Mouse (Mus musculus) limb, embryonic 12.5 days (tissue): ENCODE results near the gene L3mbtl3. TPM values are rescaled to one million over a fixed set of nuclear protein-coding genes. Genes with fewer than 3 reads are reported as not detected.

Source experiments
- ATAC-seq: fragments of 200-750 bp; cut with Nextera tagmentation; 2 replicates; pipeline ENCODE4 v1.8.0; 2017; ENCODE audit warnings: low read depth, moderate TSS enrichment; ENCODE audit not compliant: insufficient number of reproducible peaks, insufficient read depth, low FRiP score, low TSS enrichment
- H3K27ac ChIP-seq: fragments of 300-500 bp; sonication (generic); 2 replicates; pipeline ENCODE4 v1.5.1; 2016; ENCODE audit warnings: mild to moderate bottlenecking, moderate library complexity
- H3K27me3 ChIP-seq: fragments of 300-500 bp; sonication (generic); 2 replicates; pipeline ENCODE4 v1.6.1; 2016; ENCODE audit warnings: mild to moderate bottlenecking, moderate library complexity
- H3K36me3 ChIP-seq: fragments of 300-500 bp; sonication (generic); 2 replicates; pipeline ENCODE4 v1.6.1; 2016; ENCODE audit warnings: mild to moderate bottlenecking, moderate library complexity
- H3K4me1 ChIP-seq: fragments of 300-500 bp; sonication (generic); replicated peaks from 2 replicates; pipeline ENCODE4 v1.6.1; 2016
- H3K4me2 ChIP-seq: fragments of 300-500 bp; sonication (generic); 2 replicates; pipeline ENCODE4 v1.6.1; 2016; ENCODE audit warnings: mild to moderate bottlenecking, moderate library complexity
- H3K4me3 ChIP-seq: fragments of 300-500 bp; sonication (generic); replicated peaks from 2 replicates; pipeline ENCODE4 v1.5.1; 2016; ENCODE audit warnings: mild to moderate bottlenecking
- H3K9ac ChIP-seq: fragments of 300-500 bp; sonication (generic); replicated peaks from 2 replicates; pipeline ENCODE4 v1.6.1; 2016; ENCODE audit warnings: mild to moderate bottlenecking, moderate library complexity
- H3K9me3 ChIP-seq: fragments of 300-500 bp; sonication (generic); 2 replicates; pipeline ENCODE4 v1.6.1; 2016; ENCODE audit warnings: mild to moderate bottlenecking, moderate library complexity
- WGBS: fragments of 180-500 bp; shearing (Covaris S2); methylation state at CpG from one replicate; pipeline ENCODE4 v1.1.7; 2016; 5-methylcytosine and 5-hydroxymethylcytosine counted together
- polyA plus RNA-seq: library from polyadenylated mRNA; unstranded; fragments of >200 nt; fragmentation: Nextera tagmentation; extraction: Ambion mirVana; gene quantifications from 2 replicates; pipeline ENCODE4 v1.2.1, GENCODE M21; 2016

The L3mbtl3 gene
- polyA plus RNA-seq, 1 experiment from 2014 or later, result 38.3 TPM

DNA sequence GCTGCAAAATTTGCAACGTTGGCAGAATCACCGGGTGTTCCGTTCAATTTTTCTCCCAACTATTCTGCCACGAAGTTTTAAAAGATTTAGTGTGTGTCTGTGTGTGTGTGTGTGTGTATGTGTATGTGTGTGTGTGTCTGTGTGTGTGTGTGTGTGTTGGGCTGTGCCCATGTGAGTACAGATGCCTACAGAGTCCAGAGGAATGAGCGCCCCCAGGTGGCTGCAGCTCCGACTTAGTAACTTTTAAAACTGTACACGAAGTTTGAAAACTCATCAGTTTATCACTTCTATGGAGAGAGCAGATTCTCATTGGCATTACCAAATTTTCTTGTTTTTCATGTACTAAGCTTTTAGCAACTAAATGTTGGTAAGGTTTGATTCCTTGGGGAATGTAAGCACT, 78.1 kb downstream of the L3mbtl3 start:
- H3K36me3 ChIP-seq, result peaks cover 81% of the 10 kb centered on the region
- WGBS, result 89% methylated on average over 7 of the region's 7 CpGs
- no peak overlapping the region for H3K4me2 ChIP-seq
- no peak for ATAC-seq
- no peaks in the 10 kb centered on the region for H3K9me3 ChIP-seq
- H3K27ac ChIP-seq, result no peak overlapping the region
- no peaks in the 10 kb centered on the region for H3K4me1 ChIP-seq
- no peak overlapping the region for H3K9ac ChIP-seq
- H3K4me3 ChIP-seq, result no peak overlapping the region
- H3K27me3 ChIP-seq, result no peaks in the 10 kb centered on the region

DNA sequence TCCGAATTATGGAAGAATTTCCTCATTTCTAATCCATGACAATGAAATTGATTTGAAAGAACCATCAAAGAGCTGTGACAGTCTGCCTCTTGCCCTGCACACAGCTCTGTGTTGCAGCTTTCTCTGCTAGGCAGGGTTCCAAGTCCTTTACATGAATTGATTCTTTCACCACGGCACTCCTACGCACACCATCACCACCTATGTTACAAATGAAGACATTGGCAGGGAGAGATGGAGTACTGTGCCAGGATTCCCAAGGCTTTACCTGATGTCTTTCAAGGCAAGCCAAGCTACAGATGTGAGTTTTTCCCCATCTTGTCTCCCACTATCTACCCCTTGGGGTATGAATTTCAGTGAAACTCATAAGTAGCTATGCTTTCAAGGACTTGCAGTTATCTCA, 78.6 kb downstream of the L3mbtl3 start:
- ATAC-seq, result no peak
- Histone ChIP-seq H3K4me1 (no peaks in the 10 kb centered on the region), H3K27ac (no peak overlapping the region), H3K27me3 (no peaks in the 10 kb centered on the region), H3K9ac (no peak overlapping the region), H3K9me3 (no peaks in the 10 kb centered on the region), H3K4me2 (no peak overlapping the region), H3K36me3 (peaks cover 82% of the 10 kb centered on the region), H3K4me3 (no peak overlapping the region)
- WGBS, result 90% methylated on average over 3 of the region's 3 CpGs

DNA sequence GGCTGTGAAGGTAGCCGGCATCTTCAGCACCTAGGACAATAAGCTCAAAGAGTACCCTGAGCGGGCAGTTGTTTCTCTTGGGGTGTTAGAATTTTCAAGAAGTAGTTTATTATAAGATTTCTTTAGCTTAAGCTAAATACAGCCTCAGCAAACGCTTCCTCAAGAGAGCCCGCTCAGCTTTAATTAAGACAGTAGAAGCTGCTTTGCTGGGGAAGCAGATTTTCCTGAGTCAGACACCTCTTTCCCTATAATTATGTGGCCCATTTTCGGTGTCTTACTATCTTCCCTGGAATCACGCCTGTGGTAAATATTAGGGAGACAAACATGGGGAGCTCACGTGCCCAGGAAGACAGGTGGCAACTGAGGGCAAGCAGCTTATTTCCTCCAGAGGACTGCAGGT, 88.6 kb downstream of the L3mbtl3 start:
- Histone ChIP-seq H3K36me3 (peaks cover 55% of the 10 kb centered on the region), H3K4me2 (no peak overlapping the region), H3K4me1 (no peaks in the 10 kb centered on the region), H3K4me3 (no peak overlapping the region), H3K9ac (no peak overlapping the region), H3K9me3 (no peaks in the 10 kb centered on the region), H3K27me3 (no peaks in the 10 kb centered on the region), H3K27ac (no peak overlapping the region)
- WGBS, result 91% methylated on average over 7 of the region's 7 CpGs
- no peak for ATAC-seq

DNA sequence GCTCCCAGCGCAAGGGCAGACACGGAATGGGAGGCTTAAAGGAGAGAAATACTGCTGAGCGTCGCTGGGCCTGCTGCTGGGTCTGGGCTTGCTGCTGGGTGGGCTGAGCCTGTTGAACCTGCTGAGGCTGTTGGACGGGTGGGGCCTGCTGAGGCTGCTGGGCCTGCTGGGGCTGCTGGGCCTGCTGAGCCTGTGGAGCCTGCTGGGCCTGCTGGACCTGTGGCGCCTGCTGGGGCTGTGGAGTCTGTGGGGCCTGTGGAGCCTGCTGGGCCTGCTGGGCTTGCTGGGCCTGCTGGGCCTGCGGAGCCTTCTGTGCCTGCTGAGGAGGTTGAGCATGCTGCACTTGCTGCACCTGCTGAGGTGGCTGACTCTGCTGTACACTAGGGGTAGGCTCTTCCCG, 95.8 kb downstream of the L3mbtl3 start:
- H3K9me3 ChIP-seq, result no peaks in the 10 kb centered on the region
- peaks cover 67% of the 10 kb centered on the region for H3K36me3 ChIP-seq
- ATAC-seq, result no peak; the same call in 1 of the 2 replicates
- no peak overlapping the region for H3K9ac ChIP-seq
- no peak overlapping the region for H3K4me2 ChIP-seq
- 66% methylated on average over 8 of the region's 8 CpGs for WGBS
- H3K4me1 ChIP-seq, result no peaks in the 10 kb centered on the region
- no peak overlapping the region for H3K27ac ChIP-seq
- H3K27me3 ChIP-seq, result no peaks in the 10 kb centered on the region
- no peak overlapping the region for H3K4me3 ChIP-seq

DNA sequence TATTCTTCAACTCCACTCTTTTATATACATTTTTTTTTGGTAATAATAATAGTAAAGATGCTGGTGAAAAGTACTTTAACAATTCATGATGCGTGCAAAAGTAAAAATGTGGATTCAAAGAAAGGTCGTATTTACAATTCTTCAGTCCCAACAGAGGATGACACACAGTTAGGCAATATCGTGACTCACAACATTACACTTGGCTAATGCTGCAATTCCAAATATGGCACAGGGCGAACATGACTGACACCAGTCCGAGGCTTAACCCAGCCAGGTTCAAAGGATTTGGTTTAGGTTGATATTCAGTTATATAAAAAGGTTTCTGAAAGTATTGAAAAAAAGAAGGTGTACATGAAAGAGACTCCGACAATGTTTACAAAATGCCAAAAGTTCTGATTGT, 100.4 kb downstream of the L3mbtl3 start:
- Histone ChIP-seq H3K4me1 (no peaks in the 10 kb centered on the region), H3K9ac (no peak overlapping the region), H3K4me2 (no peak overlapping the region), H3K4me3 (no peak overlapping the region), H3K9me3 (no peaks in the 10 kb centered on the region), H3K27ac (no peak overlapping the region), H3K27me3 (no peaks in the 10 kb centered on the region), H3K36me3 (peaks cover 69% of the 10 kb centered on the region)
- WGBS, result 93% methylated on average over 6 of the region's 6 CpGs
- no peak for ATAC-seq

DNA sequence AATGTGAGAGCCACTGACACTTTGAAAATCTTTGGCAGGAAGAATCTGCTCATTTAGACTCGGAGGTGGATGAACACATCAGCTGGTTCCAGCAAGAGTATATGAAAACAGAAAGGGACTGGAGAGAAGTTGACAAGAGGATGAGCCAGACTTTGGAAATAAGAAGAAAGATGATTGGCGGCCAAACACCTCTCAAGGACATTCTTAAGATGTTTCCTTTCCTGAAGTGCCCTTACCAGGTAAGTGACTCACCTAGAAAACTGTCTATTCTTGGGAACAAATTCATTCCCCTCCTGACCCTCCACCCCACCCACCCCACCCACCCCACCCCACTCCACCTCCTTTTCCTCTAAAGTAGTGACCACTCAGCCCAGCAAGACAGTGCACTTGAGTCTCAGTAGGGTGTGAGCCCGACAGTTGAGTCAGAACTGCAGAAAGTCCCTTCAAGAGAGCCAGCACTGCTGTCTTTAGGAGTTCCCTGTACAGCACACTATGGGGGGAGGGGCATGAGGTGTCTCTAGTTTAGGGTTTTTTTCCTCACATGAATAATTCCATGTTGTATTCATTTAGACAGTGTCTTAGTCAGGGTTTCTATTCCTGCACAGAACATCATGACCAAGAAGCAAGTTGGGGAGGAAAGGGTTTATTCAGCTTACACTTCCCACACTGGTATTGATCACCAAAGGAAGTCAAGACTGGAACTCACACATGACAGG, 111.9 kb downstream of the L3mbtl3 start:
- no peak for ATAC-seq
- Histone ChIP-seq H3K4me1 (no peaks in the 10 kb centered on the region), H3K36me3 (no peaks in the 10 kb centered on the region), H3K4me2 (no peak overlapping the region), H3K27ac (no peak overlapping the region), H3K9me3 (no peaks in the 10 kb centered on the region), H3K9ac (no peak overlapping the region), H3K27me3 (no peaks in the 10 kb centered on the region), H3K4me3 (no peak overlapping the region)
- 82% methylated on average over 3 of the region's 3 CpGs for WGBS

DNA sequence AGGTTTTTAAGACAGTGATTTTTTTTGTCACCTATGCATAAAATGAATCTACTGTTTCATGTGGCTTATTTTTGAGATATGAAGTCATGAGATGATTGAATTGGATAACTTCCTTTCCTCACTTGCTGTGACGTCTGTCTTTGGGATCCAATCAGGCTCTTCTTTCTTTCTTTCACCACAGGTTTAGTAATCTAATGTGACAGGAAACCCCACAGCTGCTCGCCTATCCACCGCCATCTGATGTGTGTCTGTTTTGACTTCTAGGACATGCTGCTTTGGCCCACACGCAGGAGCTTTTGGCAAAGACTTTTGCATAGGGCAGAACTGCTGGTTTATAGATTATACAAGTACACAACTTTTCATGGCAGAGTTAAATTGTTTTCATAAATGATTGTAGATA, 115.9 kb downstream of the L3mbtl3 start:
- no peak overlapping the region for H3K27ac ChIP-seq
- no peak for ATAC-seq
- no peak overlapping the region for H3K4me3 ChIP-seq
- H3K36me3 ChIP-seq, result no peaks in the 10 kb centered on the region
- H3K9ac ChIP-seq, result no peak overlapping the region
- no peaks in the 10 kb centered on the region for H3K9me3 ChIP-seq
- H3K27me3 ChIP-seq, result no peaks in the 10 kb centered on the region
- 77% methylated on average over 4 of the region's 4 CpGs for WGBS
- no peaks in the 10 kb centered on the region for H3K4me1 ChIP-seq
- no peak overlapping the region for H3K4me2 ChIP-seq

DNA sequence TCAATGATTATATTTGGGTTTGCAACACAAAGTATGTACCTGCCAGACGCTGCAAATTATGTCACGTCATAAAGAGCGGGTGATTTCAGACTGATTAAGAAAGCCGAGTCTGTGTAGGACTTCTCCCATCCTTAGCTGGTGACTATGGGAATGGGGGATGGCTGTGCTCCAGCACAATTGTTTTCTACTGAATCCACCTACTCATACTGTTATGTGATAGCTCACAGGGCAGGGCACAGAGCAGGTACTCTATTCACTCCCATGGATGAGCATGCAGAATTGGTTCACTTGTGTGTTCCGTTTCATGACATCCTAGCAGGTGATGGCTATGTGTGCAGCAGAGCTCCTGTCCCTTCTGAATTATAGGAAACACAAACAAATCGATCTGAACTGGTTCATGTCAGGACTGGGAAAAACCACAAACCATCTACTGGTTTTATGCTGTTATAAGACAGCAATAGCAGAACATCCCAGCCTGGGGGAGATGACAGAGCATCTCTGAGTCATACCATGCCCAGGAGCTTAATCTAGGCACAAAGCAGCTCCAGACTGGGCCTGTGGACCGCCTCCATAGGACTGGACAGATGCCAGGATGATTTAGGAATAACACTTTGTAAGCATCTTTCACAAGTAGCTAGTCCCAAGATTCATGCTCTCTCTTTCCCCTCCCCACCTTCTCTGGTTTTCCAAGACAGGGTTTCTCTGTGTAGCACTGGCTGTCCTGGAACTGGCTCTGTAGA, 126.2 kb downstream of the L3mbtl3 start:
- WGBS, result 85% methylated on average over 7 of the region's 7 CpGs
- Histone ChIP-seq H3K9ac (no peak overlapping the region), H3K4me1 (no peaks in the 10 kb centered on the region), H3K4me3 (no peak overlapping the region), H3K36me3 (no peaks in the 10 kb centered on the region), H3K9me3 (no peaks in the 10 kb centered on the region), H3K4me2 (no peak overlapping the region), H3K27me3 (no peaks in the 10 kb centered on the region), H3K27ac (no peak overlapping the region)
- ATAC-seq, result no peak

DNA sequence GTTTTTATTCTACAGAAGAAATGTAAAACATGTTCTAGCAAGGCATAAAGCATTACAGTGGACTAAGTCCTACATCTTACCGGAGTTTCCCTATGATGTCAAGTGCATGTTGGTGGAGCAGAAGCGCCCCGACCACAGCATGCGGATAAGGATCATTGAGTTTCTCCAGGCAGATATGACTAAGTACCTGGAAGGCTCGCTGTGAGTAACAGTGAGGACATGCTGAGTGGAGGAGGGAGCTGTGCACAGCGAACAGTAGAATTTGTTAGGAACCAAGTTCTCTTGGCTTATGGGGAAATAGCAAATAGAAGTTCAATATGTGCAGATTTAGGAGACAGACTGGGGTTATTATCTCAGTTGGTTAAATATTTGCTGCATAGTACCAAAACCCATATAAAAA, 131.3 kb downstream of the L3mbtl3 start:
- ATAC-seq, result no peak
- no peak overlapping the region for H3K27ac ChIP-seq
- H3K4me1 ChIP-seq, result no peaks in the 10 kb centered on the region
- no peaks in the 10 kb centered on the region for H3K36me3 ChIP-seq
- no peak overlapping the region for H3K9ac ChIP-seq
- H3K9me3 ChIP-seq, result no peaks in the 10 kb centered on the region
- H3K4me3 ChIP-seq, result no peak overlapping the region
- WGBS, result 90% methylated on average over 6 of the region's 6 CpGs
- H3K4me2 ChIP-seq, result no peak overlapping the region
- no peaks in the 10 kb centered on the region for H3K27me3 ChIP-seq

DNA sequence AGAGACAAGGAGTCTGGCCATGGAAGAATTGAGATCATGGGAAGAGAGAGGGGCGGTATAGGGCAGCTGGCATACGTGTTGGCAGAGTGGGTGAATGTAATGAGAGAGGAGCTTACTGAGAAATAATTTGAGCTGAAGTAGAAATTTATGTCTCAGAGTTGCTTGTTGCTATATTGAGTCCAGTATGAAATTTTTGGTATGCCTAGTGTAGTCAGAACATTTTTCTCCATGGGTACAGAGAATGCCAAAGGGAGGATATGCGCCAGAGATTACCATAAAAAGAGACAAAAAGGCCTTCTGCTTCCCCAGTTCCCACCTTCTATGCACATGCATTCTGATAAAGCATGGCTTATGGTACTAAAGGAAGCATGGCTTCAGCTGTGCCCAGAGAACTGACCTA, 132.6 kb downstream of the L3mbtl3 start:
- no peak overlapping the region for H3K27ac ChIP-seq

DNA sequence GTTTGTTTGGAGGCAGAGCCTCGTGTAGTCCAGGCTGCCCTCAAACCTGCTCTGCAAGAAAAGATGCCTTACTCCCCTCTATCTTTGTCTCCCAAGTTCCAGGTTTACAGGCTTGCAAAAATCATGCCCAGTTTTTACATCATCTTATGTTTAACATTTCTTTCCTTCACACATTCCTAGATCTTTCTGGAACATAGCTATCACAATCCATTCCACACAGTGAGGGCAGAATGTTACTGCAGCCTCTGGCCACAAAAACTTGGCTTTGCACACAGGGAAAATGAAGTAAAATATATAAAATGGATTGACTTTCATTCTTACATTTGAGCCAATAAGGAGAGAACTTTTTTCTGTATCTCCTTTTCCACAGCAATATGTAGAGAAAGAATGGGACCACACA, 136.7 kb downstream of the L3mbtl3 start:
- Histone ChIP-seq H3K9ac (no peak overlapping the region), H3K9me3 (no peaks in the 10 kb centered on the region), H3K27me3 (no peaks in the 10 kb centered on the region), H3K27ac (no peak overlapping the region), H3K4me3 (no peak overlapping the region), H3K4me2 (no peak overlapping the region), H3K36me3 (no peaks in the 10 kb centered on the region), H3K4me1 (no peaks in the 10 kb centered on the region)
- 74% methylated on average over 1 of the region's 1 CpGs for WGBS
- no peak for ATAC-seq

More for the DNA sequence above, 132.6 kb downstream of the L3mbtl3 start:
- WGBS, result 88% methylated on average over 3 of the region's 3 CpGs
- no peak for ATAC-seq
- H3K4me3 ChIP-seq, result no peak overlapping the region
- H3K9me3 ChIP-seq, result no peaks in the 10 kb centered on the region
- H3K4me1 ChIP-seq, result no peaks in the 10 kb centered on the region
- no peak overlapping the region for H3K9ac ChIP-seq
- H3K4me2 ChIP-seq, result no peak overlapping the region
- no peaks in the 10 kb centered on the region for H3K36me3 ChIP-seq
- no peaks in the 10 kb centered on the region for H3K27me3 ChIP-seq

DNA sequence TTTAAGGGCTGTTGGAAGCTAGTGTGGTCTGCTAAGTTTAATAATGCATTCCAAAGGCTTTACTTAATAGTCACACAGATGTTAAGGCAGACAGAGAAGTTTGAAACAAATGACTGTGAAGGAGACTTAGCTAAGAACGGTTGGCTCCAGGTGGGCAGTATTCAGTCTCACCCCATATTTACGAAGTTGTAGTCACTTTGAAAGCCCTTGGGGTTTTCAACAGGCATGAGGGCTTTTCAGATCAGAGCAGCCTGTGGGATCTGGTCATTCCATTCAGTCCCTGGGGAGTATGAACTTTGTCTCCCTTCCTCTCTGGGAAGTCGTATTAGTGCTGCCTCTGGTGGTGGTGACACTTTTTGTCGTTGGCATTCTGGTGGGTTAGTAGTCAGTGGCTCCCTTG, 137.2 kb downstream of the L3mbtl3 start:
- Histone ChIP-seq H3K27ac (no peak overlapping the region), H3K9ac (no peak overlapping the region), H3K36me3 (no peaks in the 10 kb centered on the region), H3K4me1 (no peaks in the 10 kb centered on the region), H3K27me3 (no peaks in the 10 kb centered on the region), H3K4me3 (no peak overlapping the region), H3K9me3 (no peaks in the 10 kb centered on the region), H3K4me2 (no peak overlapping the region)
- WGBS, result 35% methylated on average over 4 of the region's 4 CpGs
- ATAC-seq, result no peak
